Mouse (Mus musculus) embryonic facial prominence, embryonic 12.5 days (tissue): ENCODE results near the gene Atg2a. TPM values are rescaled to one million over a fixed set of nuclear protein-coding genes. Genes with fewer than 3 reads are reported as not detected.
"Not testable (repeated sequence)": the region's sequence is repeated elsewhere in the genome, so short reads cannot be mapped to it uniquely, and the experiment has no call there.

Source experiments
- ATAC-seq: fragments of 200-750 bp; cut with Nextera tagmentation; 2 replicates; pipeline ENCODE4 v1.8.0; 2017; ENCODE audit not compliant: insufficient number of reproducible peaks, insufficient read depth, low FRiP score, low TSS enrichment
- H3K27ac ChIP-seq: fragments of 300-500 bp; sonication (generic); 2 replicates; pipeline ENCODE4 v1.5.1; 2016; ENCODE audit warnings: mild to moderate bottlenecking
- H3K27me3 ChIP-seq: fragments of 300-500 bp; sonication (generic); 2 replicates; pipeline ENCODE4 v1.6.1; 2016; ENCODE audit warnings: mild to moderate bottlenecking, moderate library complexity
- H3K36me3 ChIP-seq: fragments of 300-500 bp; sonication (generic); 2 replicates; pipeline ENCODE4 v1.6.1; 2016; ENCODE audit warnings: mild to moderate bottlenecking
- H3K4me1 ChIP-seq: fragments of 300-500 bp; sonication (generic); 2 replicates; pipeline ENCODE4 v1.6.1; 2016
- H3K4me2 ChIP-seq: fragments of 300-500 bp; sonication (generic); replicated peaks from 2 replicates; pipeline ENCODE4 v1.6.1; 2016; ENCODE audit warnings: mild to moderate bottlenecking, moderate library complexity
- H3K4me3 ChIP-seq: fragments of 300-500 bp; sonication (generic); 2 replicates; pipeline ENCODE4 v1.5.1; 2016; ENCODE audit warnings: mild to moderate bottlenecking
- H3K9ac ChIP-seq: fragments of 300-500 bp; sonication (generic); 2 replicates; pipeline ENCODE4 v1.6.1; 2016; ENCODE audit warnings: mild to moderate bottlenecking, moderate library complexity
- H3K9me3 ChIP-seq: fragments of 300-500 bp; sonication (generic); 2 replicates; pipeline ENCODE4 v1.6.1; 2016; ENCODE audit warnings: mild to moderate bottlenecking, moderate library complexity
- WGBS: fragments of 180-500 bp; shearing (Covaris S2); methylation state at CpG from one replicate; pipeline ENCODE4 v1.1.7; 2016; 5-methylcytosine and 5-hydroxymethylcytosine counted together
- polyA plus RNA-seq: library from polyadenylated mRNA; unstranded; fragments of >200 nt; fragmentation: Nextera tagmentation; extraction: Ambion mirVana; gene quantifications from 2 replicates; pipeline ENCODE4 v1.2.1, GENCODE M21; 2016

Gene Atg2a
- polyA plus RNA-seq, 1 experiment from 2014 or later = 12.0 TPM

GRCm38 (mm10) chr19:6302522-6302921, 61.1 kb downstream of the Atg2a start:
- peaks cover 29% of the 10 kb centered on the region for H3K36me3 ChIP-seq
- H3K9ac ChIP-seq = no peak overlapping the region
- H3K27me3 ChIP-seq = no peaks in the 10 kb centered on the region
- no peak overlapping the region for H3K4me2 ChIP-seq
- no peak overlapping the region for H3K27ac ChIP-seq
- H3K9me3 ChIP-seq = no peaks in the 10 kb centered on the region
- no peak overlapping the region for H3K4me3 ChIP-seq
- ATAC-seq = no peak
- H3K4me1 ChIP-seq = peaks cover 14% of the 10 kb centered on the region
- WGBS = 47% methylated on average over 4 of the region's 4 CpGs

- WGBS = 78% methylated on average over 6 of the region's 6 CpGs
- no peak for ATAC-seq
- H3K9me3 ChIP-seq = no peaks in the 10 kb centered on the region
Observed at GRCm38 (mm10) chr19:6303831-6304230, 62.4 kb downstream of the Atg2a start.

GRCm38 (mm10) chr19:6304787-6305516, 63.5 kb downstream of the Atg2a start:
- Histone ChIP-seq H3K9me3 (no peaks in the 10 kb centered on the region), H3K27ac (no peak overlapping the region), H3K36me3 (peaks cover 5% of the 10 kb centered on the region), H3K4me2 (no peak overlapping the region), H3K4me3 (no peak overlapping the region), H3K4me1 (peaks cover 20% of the 10 kb centered on the region), H3K9ac (no peak overlapping the region), H3K27me3 (no peaks in the 10 kb centered on the region)
- 21% methylated on average over 5 of the region's 5 CpGs for WGBS
- 0 out of 2 replicates have a peak, but pooled peaks have one; percentile 13 for ATAC-seq

More at GRCm38 (mm10) chr19:6303831-6304230, 62.4 kb downstream of the Atg2a start:
- Histone ChIP-seq H3K4me1 (peaks cover 20% of the 10 kb centered on the region), H3K4me2 (no peak overlapping the region), H3K27ac (no peak overlapping the region), H3K9ac (no peak overlapping the region), H3K4me3 (no peak overlapping the region), H3K36me3 (peaks cover 16% of the 10 kb centered on the region), H3K27me3 (no peaks in the 10 kb centered on the region)

GRCm38 (mm10) chr19:6305517-6306115, 64.1 kb downstream of the Atg2a start:
- Histone ChIP-seq H3K27ac (peak overlapping the region; percentile 63), H3K4me3 (peak overlapping the region; percentile 75), H3K4me1 (peaks cover 20% of the 10 kb centered on the region), H3K9ac (peak overlapping the region; percentile 67), H3K4me2 (peak overlapping the region; percentile 78), H3K9me3 (no peaks in the 10 kb centered on the region), H3K36me3 (peaks cover 7% of the 10 kb centered on the region; the same call in 1 of the 2 replicates), H3K27me3 (no peaks in the 10 kb centered on the region)
- no peak for ATAC-seq
- WGBS = 58% methylated on average over 8 of the region's 8 CpGs

- Histone ChIP-seq H3K9ac (peak within 1 kb of the TSS; percentile 67), H3K4me1 (peaks cover 20% of the 10 kb centered on the region), H3K9me3 (no peaks in the 10 kb centered on the region), H3K36me3 (peaks cover 12% of the 10 kb centered on the region; the same call in 1 of the 2 replicates), H3K4me2 (peak within 1 kb of the TSS; percentile 78), H3K4me3 (peak within 1 kb of the TSS; percentile 75), H3K27me3 (no peaks in the 10 kb centered on the region), H3K27ac (peak within 1 kb of the TSS; percentile 63)
- ATAC-seq = peak; percentile 65
- WGBS = 1% methylated on average over 29 of the region's 38 CpGs
Observed at GRCm38 (mm10) chr19:6306137-6306551, 64.7 kb downstream of the Atg2a start, which contains the start of gene Cdc42bpg. Gene Cdc42bpg, plus strand, starts transcription at chr19:6306456.

GRCm38 (mm10) chr19:6306586-6306985, 65.1 kb downstream of the Atg2a start:
- peak; percentile 62 for ATAC-seq
- H3K9me3 ChIP-seq = no peaks in the 10 kb centered on the region
- H3K4me3 ChIP-seq = peak overlapping the region; percentile 75
- peaks cover 16% of the 10 kb centered on the region; the same call in 1 of the 2 replicates for H3K36me3 ChIP-seq
- H3K27ac ChIP-seq = peak overlapping the region; percentile 63
- H3K27me3 ChIP-seq = no peaks in the 10 kb centered on the region
- WGBS = under 1% methylated on average over 33 of the region's 34 CpGs
- peak overlapping the region; percentile 78 for H3K4me2 ChIP-seq
- H3K4me1 ChIP-seq = peaks cover 20% of the 10 kb centered on the region
- H3K9ac ChIP-seq = peak overlapping the region; percentile 67

DNA sequence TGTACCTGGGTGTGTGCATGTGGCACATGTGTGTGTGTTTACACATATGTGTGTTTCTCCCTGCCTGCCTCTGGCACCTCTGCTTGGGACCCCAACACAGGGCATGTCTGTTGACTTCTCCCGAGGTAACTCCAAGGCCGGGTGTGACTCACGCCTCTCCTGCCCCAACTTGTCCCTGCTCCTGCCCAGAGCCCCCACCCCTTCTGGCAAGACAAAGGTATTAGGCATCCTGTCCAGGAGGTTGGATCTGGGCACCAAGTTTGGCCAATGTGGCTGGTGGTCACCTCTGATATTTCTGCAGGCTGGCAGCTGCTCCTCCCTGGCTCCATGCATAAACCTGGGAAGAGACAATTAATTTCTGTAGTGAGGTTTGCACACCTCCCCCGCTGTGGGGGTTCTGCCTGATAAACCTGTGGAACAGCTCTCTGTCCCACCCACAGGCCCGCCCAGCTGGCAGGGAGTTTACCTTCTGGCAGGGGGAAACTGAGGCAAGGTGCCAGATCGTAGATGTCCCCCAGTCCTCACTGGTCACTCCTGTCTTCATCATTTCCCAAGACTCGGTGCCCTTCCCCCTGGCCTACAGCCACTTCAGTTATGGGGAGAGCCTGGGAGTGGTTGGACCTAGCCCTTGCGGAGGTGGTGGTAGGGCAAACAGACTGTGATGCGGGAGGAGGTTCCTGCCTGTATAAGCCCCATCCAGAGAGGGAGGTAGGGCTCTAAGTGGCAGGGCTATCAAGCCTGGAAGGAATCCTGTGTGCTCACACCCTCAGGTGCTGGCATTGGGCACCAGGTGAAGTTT, 66.5 kb downstream of the Atg2a start:
- Histone ChIP-seq H3K9me3 (no peaks in the 10 kb centered on the region), H3K4me2 (peak overlapping the region; percentile 78; the same call in 1 of the 2 replicates), H3K27me3 (no peaks in the 10 kb centered on the region), H3K36me3 (peaks cover 23% of the 10 kb centered on the region; the same call in 1 of the 2 replicates), H3K9ac (no peak overlapping the region; the same call in 1 of the 2 replicates), H3K4me1 (peaks cover 20% of the 10 kb centered on the region), H3K4me3 (peak overlapping the region; percentile 75; the same call in 1 of the 2 replicates), H3K27ac (no peak overlapping the region)
- 77% methylated on average over 9 of the region's 9 CpGs for whole genome bisulfite sequencing
- no peak for ATAC-seq

DNA sequence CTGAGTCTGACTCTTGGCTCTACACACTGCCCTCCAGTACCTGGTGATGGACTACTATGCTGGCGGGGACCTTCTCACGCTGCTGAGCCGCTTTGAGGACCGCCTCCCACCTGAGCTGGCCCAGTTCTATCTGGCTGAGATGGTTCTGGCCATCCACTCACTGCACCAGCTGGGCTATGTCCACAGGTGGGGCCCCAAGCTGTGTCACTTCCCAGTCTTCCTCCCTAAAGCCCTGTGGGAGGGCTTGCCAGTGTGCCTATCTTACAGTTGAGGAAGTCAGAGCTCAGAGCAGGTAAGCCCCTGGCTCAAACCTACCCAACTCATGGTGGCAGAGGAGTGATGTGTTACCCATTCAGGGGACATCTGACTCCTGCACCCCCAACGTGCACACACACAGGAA, 68.7 kb downstream of the Atg2a start:
- no peak overlapping the region for H3K9ac ChIP-seq

GRCm38 (mm10) chr19:6311783-6312182, 70.3 kb downstream of the Atg2a start:
- H3K27ac ChIP-seq, H3K4me2 ChIP-seq, ATAC-seq, H3K9ac ChIP-seq, H3K9me3 ChIP-seq, H3K27me3 ChIP-seq, H3K4me3 ChIP-seq: not testable (repeated sequence)
- WGBS = 87% methylated on average over 3 of the region's 3 CpGs
- H3K36me3 ChIP-seq = peaks cover 58% of the 10 kb centered on the region
- peaks cover 13% of the 10 kb centered on the region for H3K4me1 ChIP-seq

More for the DNA sequence above, 68.7 kb downstream of the Atg2a start:
- Histone ChIP-seq H3K4me1 (peaks cover 20% of the 10 kb centered on the region), H3K27ac (no peak overlapping the region), H3K4me3 (no peak overlapping the region), H3K36me3 (peaks cover 43% of the 10 kb centered on the region), H3K4me2 (no peak overlapping the region), H3K9me3 (no peaks in the 10 kb centered on the region), H3K27me3 (no peaks in the 10 kb centered on the region)
- WGBS = 85% methylated on average over 5 of the region's 5 CpGs
- no peak for ATAC-seq
